Mouse (Mus musculus) cerebellum, postnatal 10 days (tissue): ENCODE measurements at regions not wholly inside any gene's neighbourhood (a gene's known extent, or its start where the extent isn't known, plus 50 kb on each side); places are given as distances from the start of the nearest gene placed in this dataset.
"Not testable (repeated sequence)": the region's sequence is repeated elsewhere in the genome, so short reads cannot be mapped to it uniquely, and the experiment has no call there.

ENCODE experiments used
- DNase-seq, 2 experiments: peaks; one replicate each; pipeline ENCODE4 v3.0.0; 2021; ENCODE audit warnings: mixed read lengths in 2 of 2

DNA sequence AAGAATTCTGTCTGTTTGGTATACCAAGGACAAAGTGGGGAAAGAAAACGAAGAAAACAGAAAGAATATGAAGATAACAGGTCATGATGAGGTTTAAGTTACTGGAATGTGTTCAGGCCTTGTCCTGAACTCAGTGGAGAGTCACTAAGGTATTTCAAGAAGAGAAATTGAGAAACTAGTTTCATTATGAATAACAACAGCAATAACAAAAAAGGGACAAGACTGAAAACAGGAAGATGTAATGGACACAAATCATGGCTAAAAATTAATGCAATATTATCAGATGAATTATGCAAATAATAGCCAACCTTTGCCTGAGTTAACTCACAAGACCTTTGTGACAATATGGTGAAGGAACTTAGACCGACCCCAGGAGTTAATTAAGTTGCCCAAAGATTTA lies 530.2 kb upstream of the 2610301B20Rik start:
- no peak for DNase-seq

DNA sequence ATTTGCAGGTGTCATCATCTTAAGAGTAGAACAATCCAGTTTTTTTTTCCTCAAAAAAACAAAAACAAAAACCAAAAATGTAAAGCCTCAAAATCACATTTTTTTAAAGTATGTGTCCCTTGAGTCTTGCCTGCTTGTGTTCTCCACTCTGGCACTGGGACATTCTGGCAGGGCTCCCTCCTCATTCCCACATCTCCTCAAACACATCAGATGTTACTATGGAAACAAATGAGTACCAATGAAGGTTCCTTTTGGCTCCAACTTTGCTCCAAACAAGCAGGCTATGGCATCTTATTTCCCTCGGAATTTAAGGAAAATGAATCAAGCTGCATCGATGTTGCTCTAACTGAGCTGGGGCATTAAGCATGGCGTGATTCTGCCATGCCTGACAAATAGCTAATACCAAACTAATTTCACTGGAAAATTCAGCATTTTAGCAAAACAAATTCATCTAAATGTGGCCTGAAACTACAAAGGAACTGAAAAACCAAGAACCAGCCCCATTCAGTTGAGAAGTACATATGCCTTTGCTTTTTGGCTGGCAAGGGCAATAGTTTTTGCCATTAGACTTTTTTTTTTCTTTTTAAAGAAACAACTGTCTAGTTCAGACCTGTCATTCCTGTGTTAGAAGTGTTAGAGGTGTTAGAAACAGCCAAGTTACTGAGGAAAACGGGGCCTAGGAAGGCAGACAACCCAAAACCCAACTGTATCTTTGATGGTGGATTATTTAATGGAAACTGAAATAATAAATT lies 522.2 kb upstream of the 2610301B20Rik start:
- DNase-seq, result peak in 1 of 2 experiments; percentile 22

DNA sequence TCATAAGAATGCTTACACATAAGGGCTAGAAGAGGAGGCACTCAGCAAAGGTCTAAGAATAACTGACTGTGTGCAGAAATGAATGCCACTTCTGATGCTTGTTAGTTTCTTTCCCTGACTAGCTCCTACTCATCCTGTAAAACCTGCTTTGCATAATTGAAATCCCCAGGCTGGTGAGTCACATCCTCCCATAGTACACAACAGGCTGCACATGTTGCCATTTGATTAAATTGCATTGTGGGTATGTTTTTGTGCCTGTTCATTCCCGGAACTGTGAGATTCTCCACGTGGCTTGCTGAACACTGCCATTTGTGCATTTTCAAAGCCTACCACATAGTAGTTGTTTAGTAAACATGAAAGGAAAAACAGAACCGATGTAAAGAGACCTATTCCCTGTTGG lies 516.7 kb upstream of the 2610301B20Rik start:
- DNase-seq, result no peak

DNA sequence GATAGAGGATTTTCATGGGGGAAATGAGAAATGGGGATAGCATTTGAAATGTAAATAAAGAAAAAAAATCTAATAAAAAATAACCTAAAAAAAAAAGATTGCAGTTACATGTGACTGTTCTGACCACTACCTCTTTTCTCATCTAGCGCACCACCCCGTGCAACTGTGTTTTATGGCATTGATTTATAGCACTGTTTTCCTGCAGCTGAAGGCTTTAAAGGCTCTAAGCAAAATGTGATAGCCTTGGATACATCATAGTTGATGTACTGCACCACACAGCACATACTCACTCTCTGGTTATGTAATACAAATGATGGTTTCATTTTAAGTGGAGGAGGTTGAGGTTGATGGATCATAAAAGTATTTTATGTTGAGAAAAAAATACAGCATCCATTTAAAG lies 484.5 kb upstream of the 2610301B20Rik start:
- no peak for DNase-seq

DNA sequence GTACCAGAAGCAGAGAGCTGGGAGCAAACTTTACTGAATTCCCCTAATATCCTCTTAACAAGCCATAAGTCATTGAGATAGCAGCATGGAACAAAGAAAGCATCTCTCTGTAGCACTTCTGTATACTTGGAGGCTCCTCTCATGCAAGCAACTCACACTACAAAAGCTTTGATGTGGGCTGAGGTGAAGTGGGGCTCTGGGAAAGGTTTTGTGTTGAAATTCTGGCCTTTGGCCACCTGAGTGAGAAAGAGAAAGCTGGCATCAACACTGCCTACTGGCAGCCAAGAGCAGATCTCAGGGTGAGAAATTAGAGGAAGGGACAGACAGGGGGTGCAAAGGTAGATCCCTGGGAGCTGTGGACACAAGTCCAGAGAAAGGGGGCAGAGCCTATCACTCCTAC lies 477.0 kb upstream of the 2610301B20Rik start:
- peak; percentile 4 to 6 for DNase-seq

DNA sequence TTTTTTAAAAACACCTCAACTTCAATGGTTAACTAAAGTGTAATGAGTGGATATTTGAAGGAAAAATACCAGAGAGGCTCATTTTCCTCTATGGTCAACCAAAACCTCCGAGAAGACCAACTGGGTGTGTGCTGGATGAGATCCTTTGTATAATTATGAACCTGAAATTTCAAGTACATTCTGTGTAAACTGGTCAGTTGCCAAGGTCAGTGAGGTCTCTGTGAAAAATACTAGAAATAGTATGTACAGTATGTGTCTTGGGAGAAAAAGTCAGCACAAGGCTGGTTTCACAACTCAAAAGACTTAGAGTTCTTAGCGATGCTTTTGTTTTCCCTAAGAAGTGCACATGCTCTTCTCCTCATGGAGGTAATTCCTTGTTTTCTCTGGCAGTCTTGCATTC lies 476.2 kb upstream of the 2610301B20Rik start:
- no peak for DNase-seq

DNA sequence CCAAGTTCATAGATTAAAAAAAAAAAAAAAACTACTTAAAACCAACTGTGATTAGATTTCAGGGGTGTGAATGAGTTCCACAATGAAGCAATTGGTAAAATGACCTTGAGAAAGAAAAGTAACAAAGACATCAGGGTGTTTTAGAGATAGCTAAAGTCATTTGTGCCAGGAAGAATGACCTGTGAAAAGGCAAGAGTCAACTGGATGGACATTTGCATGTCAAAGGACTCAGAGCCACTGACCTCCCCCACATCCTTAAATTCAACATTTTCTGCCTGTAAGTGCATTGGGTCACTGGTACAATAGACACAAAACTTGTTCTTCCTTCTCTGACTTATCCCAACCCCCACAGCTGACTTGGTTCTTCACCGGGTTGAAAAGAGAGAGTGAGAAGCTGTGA lies 474.6 kb upstream of the 2610301B20Rik start:
- DNase-seq, result no peak

DNA sequence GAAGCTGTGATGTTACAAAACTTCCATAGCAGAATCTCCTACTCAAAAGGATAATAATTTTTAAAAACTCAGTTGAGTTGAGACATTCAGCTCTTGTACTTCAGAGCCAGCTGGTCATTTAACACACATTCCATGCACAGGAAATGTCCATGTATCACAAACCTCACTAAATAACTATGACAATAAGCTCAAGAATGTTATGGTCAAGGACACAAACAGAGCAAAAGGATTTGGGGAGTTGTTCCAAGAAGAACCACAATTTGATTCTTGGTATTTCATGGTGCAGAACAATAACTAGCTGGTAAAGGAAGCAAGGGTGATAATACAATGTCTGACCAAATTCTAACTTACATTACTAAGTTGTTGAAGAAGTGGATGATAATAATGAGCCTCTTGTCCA lies 471.4 kb upstream of the 2610301B20Rik start:
- no peak for DNase-seq

DNA sequence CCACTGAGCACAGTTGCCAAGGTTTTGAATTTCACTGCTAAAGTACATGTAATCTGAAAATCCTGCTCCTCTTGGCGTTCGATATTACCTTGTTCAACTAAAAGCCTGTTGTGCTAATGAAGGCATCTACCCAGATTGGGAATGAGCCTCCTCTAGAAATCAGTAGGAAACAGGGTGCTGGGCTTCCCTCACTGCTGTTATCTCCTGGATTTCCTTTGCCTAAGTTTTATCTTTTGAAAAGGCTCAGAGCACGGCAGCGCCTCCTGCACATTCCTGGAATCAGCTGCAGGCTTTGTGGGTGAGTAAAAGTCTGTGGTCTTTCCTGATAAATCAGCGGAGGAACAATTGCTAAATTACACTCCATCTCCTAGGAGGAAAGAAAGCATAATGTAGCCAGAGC lies 469.9 kb upstream of the 2610301B20Rik start:
- DNase-seq, result no peak

DNA sequence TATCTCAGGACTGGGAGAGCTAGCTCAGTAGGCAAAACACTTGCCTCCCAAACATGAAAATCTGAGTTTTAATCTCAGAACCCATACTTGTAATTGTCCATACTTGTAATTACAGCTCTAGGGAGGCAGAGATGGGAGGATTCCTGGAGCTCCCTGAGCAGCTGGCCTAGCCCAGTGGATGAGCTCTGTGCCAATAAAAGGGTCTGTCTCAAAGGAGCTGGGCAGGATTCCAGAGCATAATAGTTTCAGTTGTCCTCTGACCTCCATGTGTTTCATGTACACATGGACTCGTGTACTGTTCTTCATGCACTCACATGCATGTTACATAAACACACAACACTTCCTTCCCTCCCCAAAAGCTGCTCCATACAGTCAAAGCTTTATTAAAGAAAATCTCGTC lies 469.2 kb upstream of the 2610301B20Rik start:
- DNase-seq, result peak; percentile 15 to 19

DNA sequence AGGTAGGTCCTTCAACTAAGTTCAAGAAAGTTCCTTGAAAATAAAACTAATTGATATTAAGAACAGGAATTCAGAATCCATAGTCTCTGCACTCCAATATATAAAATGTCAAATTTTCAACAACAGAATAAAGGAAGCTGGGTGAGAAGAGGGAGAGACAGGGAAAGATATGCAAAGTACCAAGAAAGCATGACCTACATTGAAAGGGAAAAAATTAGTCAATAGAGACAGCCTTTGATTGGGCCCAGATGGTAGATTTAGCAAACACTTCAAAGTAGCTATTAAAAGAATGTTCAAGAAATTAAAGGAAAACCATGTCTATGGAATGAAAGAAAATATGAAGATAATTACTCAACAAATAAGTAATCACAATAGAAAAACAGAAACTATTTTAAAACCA lies 460.0 kb upstream of the 2610301B20Rik start:
- no peak for DNase-seq

DNA sequence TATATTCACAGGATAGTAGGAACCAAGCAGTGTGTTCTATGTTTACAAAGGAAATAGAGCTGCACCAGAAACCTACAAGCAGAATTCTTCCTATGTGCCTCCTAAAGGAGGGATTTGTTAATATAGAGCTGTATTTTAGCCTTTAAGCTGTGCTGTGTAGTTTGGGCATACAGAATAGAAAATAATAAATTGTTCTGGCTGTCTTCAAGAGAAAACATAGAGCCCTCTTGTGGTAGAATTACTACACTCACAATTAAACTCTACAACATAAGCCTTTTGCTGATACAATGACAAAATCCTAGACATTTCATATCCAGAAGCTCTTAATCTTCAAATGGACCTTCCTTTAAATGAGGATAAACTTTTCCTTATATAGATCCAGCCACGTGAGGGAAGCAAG lies 452.9 kb upstream of the 2610301B20Rik start:
- no peak for DNase-seq

DNA sequence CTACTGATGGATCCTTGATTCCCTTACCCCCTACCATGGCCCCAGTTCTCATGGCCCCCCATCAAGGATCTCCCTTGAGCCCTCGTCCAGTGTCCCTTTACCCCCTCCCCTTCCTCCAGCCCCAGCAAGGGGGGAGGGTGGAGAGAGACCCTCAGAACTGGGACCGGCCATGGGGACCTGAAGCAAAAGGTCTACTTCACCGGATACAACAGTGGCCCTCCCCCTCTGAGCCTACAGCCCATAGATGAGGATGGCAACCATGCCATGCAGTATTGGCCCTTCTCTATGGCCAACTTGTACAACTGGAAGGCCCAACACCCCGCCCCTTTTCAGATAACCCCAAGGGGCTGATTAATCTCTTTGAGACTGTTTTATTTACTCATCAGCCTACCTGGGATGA lies 439.9 kb upstream of the 2610301B20Rik start:
- DNase-seq, result no peak

DNA sequence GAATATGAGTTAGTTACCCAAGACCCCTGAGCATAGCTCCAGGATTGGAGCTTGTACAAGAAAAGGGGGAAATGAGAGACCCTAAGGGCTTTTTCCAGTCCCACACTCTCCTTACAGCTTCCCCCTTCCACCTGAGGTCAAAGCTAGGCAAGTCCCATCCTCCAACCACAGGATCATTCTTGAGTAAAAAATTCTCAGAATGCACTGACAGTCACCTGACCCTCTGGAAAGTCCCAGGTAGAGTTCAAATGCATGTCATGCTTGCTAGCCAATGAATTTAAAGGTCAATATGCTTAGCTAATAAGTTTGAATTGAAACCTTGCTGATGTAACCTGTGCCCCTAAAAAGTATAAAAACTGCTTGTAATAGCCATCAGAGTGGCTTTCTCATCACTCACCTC lies 434.4 kb upstream of the 2610301B20Rik start:
- DNase-seq, result not testable (repeated sequence)

DNA sequence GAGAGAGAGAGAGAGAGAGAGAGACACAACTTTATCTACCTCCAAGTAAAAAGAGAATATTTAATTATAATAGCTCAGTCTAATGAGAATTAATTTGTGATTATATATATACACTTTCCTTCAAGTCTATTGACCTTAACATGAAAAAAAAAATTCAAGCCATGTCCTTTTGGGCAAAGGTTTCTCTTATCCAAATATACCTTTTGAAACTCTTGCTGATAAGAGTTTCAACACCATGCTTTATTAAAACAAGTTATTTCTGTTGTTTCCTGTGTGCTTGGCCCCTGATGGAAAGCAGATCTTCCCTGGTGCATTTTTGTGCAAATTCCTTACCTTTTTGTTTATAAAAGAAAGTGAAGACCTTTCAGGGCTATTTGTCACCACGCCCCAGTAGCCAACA lies 414.7 kb upstream of the 2610301B20Rik start:
- no peak for DNase-seq

DNA sequence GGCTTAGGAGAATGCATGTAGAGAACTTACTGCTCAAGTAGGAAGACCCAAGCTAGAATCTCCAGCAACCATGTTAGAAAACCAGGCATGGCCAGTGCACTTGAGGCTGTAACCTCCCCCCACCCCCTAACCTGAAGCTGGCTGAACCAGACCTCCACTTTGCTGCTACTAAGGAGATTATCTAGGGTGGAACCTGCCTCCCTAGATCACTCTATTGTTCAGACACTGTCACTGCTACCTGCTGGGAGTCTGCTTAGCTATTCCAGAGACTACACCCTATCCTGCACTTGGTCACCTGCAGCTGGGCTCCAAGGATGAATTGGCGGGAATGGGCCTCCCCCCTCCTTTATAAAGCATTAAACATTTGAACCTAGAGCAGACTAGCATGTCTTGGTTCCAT lies 393.4 kb upstream of the 2610301B20Rik start:
- DNase-seq, result no peak

DNA sequence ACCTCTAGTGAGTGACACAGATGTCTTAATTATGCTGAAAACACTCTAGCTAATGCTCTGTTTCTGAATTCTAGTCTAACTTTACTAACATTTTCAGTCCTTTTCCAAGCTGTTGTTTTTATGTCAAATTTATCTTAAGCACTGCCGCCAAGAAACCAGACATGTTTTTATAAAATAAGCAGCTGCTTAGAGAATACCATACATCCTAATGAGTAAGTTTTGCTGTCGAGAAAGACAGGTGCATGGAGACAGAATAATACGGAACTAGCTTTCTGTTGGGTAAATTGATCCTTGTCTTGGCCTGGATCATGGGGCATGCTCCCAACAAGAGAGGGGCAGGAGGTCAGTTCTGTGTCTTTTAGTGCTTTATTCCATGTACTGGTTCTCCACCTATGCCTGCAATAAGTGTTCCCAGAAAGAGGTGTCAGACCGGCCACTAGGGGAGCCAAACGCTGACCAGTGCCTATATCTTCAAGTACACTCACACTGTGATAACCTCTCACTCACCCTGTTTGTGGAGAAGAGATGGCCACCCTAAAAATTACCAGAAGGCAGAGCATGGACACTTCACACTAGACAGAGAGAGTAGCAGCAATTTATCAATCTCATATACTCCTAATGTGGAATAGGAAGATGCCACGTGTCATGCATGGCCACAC lies 366.0 kb upstream of the 2610301B20Rik start:
- DNase-seq, result peak; percentile 42 to 49

DNA sequence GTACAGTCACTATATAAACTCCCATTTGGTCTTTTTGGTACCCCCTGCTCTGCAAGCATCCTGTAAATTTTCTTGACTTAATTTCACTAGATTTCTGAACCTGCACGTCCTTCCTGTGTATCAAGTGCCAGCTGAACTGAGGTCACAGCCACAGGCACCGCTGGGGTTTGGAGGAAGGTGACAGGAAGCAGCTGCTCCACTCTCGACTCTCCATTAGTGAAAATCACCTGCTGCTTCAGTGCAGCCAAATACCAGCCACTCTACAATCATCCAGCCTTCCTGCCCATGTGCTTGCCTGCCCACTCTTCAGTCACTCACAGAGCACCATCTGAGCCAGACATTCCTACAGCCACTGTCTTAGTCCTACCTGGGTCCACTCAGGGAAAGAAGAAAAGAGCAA lies 364.3 kb upstream of the 2610301B20Rik start:
- no peak for DNase-seq

DNA sequence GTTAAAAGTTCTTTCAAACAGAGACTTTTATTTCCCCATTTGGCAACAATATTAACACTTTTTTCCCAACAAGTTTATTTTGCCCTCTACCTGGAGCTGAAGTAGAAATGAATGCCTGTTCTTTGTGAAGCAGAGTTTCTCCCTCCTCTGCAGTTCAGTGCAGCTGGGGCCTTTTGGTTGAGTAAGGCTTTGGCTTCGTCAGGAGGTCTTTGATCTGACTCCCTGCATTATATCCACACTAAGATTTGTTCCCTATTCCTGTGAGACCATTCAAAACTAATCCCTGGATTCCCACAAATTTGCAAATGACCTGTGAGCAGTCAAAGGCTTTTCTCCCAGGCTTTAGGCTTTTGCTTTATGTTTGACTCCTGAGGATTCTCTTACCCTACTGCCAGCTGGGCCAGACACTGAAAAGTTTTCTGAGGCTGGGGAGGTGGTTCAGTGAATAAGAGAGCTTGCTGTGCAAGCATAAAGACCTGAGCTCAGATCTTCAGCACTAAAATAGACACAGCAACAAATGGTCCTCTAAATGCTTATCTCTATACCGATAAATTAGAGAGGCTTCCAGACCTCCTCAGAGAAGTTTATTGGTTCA lies 323.5 kb upstream of the 2610301B20Rik start:
- no peak for DNase-seq

DNA sequence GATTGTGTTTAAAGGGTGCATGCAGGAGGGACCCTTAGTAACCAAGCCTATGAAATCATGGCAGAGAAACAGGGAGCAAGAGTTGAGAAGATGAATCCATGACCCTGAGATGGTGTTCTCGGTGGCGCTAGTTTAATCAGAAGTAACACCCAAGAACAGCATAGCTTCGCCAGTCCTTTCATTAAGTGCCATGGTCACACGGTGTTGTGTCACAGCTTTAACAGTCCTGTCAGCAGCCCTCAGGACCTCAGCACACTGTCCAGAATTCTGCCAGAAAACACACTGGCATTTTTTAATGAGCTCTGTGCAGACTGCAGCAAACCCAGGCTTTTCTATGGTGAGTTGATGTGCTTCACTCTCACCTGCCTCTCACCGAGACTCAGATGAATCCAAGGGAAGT lies 320.6 kb upstream of the 2610301B20Rik start:
- DNase-seq, result no peak

DNA sequence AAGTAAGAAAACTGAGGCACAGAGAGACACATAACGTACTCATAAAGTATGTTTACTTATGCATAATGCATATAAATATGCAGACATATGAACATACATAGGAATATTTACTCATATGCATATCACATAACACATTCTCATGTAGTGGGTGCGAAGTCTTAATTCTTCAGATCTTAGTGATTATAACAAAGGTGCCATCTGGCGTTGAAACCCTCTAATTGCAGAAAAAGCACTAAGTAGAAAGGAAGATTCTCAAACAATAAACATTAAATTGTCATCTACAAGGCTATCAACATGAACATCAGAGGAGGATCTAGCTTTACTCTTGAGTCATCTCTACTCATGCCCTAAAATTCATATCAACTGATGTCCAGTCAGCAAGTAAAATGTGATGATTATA lies 314.2 kb upstream of the 2610301B20Rik start:
- no peak for DNase-seq

DNA sequence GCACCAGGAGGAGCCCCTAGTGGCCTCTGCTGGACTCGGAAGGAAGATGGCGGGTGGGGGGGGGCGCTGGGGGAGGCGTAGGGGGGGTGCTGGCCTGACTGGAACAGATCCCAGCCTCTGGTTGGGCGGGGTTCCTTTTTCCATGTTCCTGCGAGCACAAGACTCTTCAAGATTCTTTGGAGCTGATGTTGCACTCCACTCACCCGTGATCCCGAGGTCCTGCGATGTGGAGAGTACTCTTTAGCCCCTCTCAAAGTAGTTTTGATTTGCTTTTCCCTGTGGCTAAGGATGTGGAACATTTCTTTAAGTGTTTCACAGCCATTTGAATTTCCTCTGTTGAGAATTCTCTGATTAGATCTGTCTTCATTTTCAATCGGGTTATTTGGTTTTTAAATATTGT lies 269.8 kb upstream of the 2610301B20Rik start:
- DNase-seq, result no peak

DNA sequence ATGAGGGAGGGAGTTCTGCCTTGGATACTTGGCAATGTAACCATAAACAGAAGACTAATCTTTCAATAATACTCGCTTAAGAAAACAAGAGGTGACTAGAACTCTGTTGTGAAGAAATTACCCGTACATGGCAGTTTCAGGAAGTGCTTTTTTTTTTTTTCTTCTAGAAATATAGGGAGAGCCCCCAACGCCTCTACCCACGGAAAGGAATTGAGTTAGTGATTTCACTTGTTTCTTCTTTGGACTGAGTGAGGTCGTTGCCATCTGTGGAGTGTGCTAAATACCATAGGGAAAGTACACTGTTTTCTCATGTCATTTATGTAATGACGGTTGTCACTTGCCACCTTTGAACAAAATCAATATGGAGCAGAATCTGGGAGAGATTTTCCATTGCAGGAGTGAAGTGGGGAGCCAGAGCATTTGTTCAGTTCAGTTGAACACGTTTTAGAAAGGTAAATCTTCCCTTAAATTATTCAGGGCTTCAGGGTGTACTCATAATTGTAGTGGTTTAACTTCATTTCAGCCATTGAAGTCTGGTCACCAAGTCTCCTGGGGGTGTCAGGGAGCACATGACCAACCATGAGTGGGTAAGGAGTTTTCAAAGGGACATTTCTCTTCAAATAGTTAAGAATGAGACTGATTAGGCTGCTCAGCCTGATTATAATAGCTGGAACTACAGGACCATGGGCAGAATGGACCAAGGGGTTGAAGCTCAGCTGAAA lies 266.3 kb upstream of the 2610301B20Rik start:
- no peak for DNase-seq

DNA sequence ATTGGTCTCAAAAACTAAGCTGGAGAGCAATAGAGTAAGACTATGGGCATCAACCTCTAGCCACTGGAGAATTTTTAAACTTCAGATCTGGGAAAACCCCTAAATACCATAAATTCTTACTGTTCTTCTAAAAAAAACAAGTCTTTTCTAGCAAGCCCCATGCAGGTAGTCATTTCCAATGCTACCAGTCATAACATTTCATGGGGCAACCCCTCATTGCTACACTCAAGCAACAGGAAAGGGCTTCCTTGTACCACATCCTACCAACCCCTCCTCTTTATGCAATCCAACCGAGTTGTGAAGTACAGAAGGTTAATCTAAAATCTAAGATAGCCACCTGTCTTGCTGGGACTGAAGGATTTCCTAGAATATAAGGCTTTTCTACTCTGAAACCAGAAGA lies 263.5 kb upstream of the 2610301B20Rik start:
- DNase-seq, result no peak
